Mouse (Mus musculus) gastrocnemius, adult 18-20 months (tissue): ENCODE results near the gene Hfe2. TPM values are rescaled to one million over a fixed set of nuclear protein-coding genes. Genes with fewer than 3 reads are reported as not detected.
"Not testable (repeated sequence)": the region's sequence is repeated elsewhere in the genome, so short reads cannot be mapped to it uniquely, and the experiment has no call there.

Source experiments
- DNase-seq: peaks from one replicate; pipeline ENCODE4 v3.0.0; 2021; ENCODE audit warnings: low spot score
- total RNA-seq, 2 experiments: library from RNA; stranded (reverse); gene quantifications; 2 replicates each; pipeline ENCODE4 v1.2.3; 2021

Hfe2 gene
- total RNA-seq, 2 experiments from 2014 or later, result 622 to 636 TPM

DNA sequence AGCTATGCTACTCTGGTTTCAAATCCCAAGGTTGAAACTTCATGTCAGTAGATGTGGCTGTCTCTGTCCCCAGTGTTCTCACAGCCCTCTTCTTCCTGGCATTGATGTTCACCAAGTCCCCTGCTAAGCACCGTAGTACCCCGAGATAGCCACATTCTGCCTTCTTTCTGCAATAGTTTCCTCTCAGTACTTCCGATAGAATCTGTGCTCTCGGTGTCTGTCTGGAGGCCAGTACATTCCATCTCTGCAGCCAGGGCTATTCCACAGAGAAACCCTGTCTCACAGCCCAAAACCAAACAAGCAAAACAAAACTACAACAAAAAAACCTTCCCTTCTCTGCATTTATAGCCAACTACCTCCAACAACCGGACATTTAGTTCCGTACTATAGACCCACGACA is 28.8 kb upstream of the Hfe2 start:
- no peak for DNase-seq

DNA sequence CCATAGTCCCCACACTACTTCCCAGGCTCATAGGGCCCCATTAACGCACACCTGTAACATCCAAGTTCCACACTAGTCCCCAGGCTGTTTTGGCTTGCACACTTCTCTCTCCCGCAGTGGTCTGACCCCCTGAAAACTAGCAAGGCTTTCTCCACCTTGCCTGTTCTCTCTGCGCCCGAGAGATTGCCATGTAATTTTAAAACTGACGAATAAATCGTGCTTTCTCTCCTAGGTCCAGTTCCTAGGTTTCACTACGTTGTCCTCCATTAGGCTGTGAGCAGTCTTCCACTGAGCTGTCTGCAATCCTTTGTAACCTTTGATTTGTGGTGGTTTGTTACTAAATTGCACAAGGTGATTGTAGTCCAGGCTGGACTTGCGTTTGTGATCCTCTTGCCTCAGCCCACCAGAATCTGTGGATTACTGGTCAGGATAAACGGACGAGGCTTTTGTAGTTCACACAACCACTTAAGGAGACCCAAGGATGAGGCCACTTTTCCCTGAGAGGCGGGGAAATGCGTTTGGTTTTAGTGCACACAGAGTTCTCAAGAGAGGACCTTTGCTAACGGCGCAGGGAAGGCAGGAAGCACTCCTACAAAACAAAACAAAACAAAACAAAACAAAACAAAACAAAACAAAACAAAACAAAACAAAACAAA is 28.2 kb upstream of the Hfe2 start:
- DNase-seq, result not testable (repeated sequence)

- DNase-seq, result peak; percentile 76
These were observed 27.4 kb upstream of the Hfe2 start for GRCm38 (mm10) chr3:96497451-96498028.

DNA sequence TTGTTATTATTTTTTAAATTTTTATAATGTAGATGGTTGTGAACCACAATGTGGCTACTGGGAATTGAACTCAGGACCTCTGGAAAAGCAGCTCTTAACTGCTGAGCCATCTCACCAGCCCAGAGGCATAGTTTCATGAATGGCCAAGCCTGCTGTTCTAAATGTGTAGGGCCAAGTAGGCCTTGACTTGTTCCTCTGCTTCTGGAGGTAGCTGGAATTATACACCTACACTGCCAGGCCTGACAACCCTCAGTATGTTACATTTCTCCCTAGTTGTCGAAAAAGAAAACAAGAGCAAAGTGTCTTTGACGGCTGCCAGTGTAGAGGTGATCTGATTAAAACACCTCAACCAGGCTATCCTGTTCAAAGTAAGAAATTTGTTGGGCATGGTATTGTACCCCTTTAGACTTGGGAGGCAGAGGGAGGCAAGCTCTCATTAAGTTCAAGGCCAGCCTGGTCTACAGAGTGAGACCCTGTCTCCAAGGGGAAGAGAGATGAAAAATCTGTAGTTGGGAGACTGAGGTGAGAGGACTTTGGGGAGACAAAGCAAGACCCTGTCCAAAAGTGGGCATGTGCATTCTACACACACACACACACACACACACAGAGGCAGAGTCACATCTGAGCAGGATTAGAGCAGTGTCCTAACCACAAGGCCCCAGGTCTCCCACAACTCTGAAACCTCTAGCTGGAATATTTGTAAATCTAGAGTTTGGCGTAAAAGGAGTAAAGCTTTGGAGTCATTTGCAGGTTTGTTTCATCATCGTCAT is 26.3 kb upstream of the Hfe2 start:
- DNase-seq, result no peak

DNA sequence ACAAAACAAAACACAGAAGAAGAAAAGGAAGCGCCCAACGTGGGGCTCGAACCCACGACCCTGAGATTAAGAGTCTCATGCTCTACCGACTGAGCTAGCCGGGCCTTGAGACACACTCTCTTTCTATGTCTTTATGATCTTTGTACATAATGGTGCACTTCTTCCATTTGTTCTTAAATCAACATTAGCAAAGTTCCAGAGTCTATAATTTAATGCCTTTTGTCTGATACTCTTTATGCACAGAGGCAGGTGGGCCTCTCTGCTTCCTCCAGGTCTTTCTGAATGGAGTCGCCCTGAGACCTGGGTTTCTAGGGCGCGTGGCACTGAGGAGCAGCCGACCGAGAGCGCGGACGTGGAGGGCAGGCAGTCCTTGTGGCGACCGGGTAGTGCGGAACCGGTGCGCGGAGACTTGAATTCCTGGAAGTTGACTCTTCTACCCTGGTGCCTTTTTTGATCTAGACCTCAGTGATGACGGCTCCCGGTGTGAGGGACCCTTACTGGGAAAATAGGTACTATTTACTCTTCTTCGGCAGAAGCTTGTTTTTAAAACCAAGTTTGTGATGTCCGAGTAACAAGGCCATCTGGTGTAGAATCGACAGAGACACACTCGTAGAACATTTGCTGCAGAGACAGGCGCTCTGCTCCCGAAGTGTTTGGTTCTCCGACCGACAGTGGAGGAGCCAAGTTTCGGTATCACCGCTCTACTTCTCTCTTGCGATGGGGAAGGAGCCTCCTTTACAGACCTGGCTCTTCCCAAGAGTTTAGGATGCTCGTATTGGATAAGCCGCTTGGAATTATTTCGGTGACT is 25.3 kb upstream of the Hfe2 start:
- peak; percentile 81 for DNase-seq

DNA sequence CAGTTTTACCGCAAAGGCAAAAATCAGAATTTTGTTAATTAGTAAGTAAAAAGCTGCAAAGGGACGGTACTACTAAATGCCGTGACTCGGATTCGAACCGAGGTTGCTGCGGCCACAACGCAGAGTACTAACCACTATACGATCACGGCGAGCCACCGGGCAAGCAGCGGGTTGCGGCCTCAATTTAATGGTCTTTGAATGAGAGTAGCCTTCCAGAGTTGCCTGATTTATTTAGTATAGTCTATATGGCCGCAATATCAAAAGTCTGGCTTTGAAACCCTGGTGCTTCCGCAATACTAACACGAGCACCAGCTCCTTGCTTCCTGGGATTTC is 24.7 kb upstream of the Hfe2 start:
- DNase-seq, result peak; percentile 97

DNA sequence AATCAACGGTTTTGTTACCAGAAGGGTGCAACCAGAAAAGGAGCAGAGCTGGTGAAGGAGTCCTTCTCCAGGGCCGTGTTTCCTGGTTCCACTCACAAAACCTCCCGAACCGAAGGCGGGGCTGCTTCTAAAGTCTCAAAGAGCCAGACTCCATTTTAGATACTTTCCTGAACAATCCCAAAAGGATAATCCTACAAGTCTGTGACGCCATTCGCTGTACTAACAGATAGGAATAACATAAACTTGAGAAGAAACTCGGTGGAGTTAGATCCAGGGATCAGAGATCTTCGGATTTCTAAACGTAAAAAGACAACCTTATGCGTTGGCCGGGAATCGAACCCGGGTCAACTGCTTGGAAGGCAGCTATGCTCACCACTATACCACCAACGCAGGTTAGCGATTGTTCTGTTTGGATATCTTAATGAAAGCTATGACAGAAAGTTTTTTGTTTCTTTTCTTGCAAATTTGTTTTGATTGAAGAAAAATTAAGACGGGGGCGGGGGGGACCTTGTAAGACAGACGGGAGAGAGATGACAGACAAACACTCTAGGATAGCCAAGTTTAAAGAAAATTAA is 24.2 kb upstream of the Hfe2 start:
- DNase-seq, result peak; percentile 91

- peak; percentile 88 for DNase-seq
These were observed 23.4 kb upstream of the Hfe2 start for GRCm38 (mm10) chr3:96501391-96502115.

GRCm38 (mm10) chr3:96502181-96503082 is 22.5 kb upstream of the Hfe2 start:
- DNase-seq, result no peak

GRCm38 (mm10) chr3:96503083-96503450 is 21.9 kb upstream of the Hfe2 start:
- DNase-seq, result peak; percentile 79

- no peak for DNase-seq
These were observed 21.0 kb upstream of the Hfe2 start for GRCm38 (mm10) chr3:96503946-96504345.

- DNase-seq, result no peak
These were observed 20.0 kb upstream of the Hfe2 start for GRCm38 (mm10) chr3:96504931-96505330.

- peak; percentile 73 for DNase-seq
These were observed 18.4 kb upstream of the Hfe2 start for GRCm38 (mm10) chr3:96506396-96507047.

GRCm38 (mm10) chr3:96507966-96508365 is 17.0 kb upstream of the Hfe2 start:
- DNase-seq, result not testable (repeated sequence)

DNA sequence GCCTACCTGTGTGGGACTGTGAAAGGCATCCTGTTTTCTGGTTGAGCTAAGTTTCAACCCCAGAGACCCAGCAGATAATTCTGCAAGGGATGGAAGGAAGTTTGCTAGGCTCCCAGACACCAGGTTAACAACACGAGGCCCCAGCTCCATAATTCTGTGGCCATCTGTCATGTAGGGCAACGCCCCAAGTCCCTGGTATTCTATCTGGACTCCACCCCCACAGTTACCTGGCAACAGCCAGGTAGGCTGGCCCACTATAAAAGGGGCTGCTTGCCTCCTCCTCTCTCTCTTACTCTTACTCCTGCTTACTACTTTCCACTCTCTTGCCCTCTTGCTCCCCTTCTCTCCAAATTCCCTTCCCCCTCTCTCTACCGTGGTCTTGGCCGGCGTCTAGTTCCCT is 4.8 kb upstream of the Hfe2 start:
- no peak for DNase-seq

DNA sequence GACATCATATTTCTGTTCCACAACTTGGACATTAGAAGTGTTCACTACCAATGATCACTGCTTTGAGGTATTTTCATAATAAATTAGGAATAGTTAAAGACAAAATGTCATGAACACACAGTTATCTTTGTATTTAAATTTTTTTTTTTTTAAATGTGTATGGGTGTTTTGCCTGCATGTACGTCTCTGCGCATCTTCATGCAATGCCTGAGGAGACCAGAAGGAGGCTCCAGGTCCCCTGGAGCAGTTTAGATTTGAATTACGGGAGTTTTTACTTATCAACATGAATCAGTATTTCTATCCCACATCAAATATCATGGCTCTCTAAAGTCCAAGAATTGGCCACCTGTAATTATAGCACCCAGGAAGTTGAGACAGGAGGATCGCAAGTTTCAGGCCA is 2.8 kb upstream of the Hfe2 start:
- DNase-seq, result no peak

- DNase-seq, result no peak
These were observed 753 bp upstream of the Hfe2 start for GRCm38 (mm10) chr3:96524028-96524810.

GRCm38 (mm10) chr3:96526013-96526762 is 1.2 kb downstream of the Hfe2 start:
- no peak for DNase-seq
